Mouse (Mus musculus) bone marrow, adult 2 months (tissue): Measurements from ENCODE around the gene Serpine1.

ENCODE experiments used
- CTCF ChIP-seq: fragments of 200-500 bp; IDR thresholded peaks from 2 replicates; pipeline ENCODE4 v1.5.1; 2011; ENCODE audit warnings: low read length, control low read depth; ENCODE audit not compliant: control insufficient read depth, insufficient read depth
- POLR2A ChIP-seq: fragments of 200-500 bp; IDR thresholded peaks from 2 replicates; pipeline ENCODE4 v1.6.1; 2011; ENCODE audit warnings: low read depth, mild to moderate bottlenecking, control low read depth, low read length, borderline replicate concordance; ENCODE audit not compliant: control insufficient read depth

- TF ChIP-seq CTCF (peak; percentile 50), POLR2A (no peak)
Measured at GRCm38 (mm10) chr5:137061809-137062481, 10.1 kb downstream of the Serpine1 start.
